Mouse (Mus musculus): ENCODE measurements around the gene Nedd9. TPM values are rescaled to one million over a fixed set of nuclear protein-coding genes. Genes with fewer than 3 reads are reported as not detected.

Gene Nedd9
- total and polyA plus RNA-seq, 3 experiments: 15.2 to 28.9 (median 26.7) TPM

GRCm38 (mm10) chr13:41333889-41334640 is 153.1 kb downstream of the Nedd9 start:
- intact Hi-C loops (cut with DNase I): loop anchor here (1.0 kb wide), 1 partner anchor 24 kb away; no protein-coding TSS in a partner anchor
- Histone ChIP-seq H3K36me3 (ENCODE audit: control insufficient read depth, insufficient read depth, low read length) (peaks cover 47% of the 10 kb centered on the region), H3K27me3 (ENCODE audit: control insufficient read depth, insufficient read depth, low read length) (no peaks in the 10 kb centered on the region), H3K27ac (peak overlapping the region; percentile 75), H3K79me2 (replicated peaks; ENCODE audit: control insufficient read depth, insufficient read depth, low read length) (no peaks in the 10 kb centered on the region), H3K9ac (ENCODE audit: low read depth, low read length) (no peak overlapping the region), H3K4me3 (no peak overlapping the region), H3K4me1 (ENCODE audit: control insufficient read depth, insufficient read depth, low read length) (peaks cover 51% of the 10 kb centered on the region)
- WGBS: 43% methylated on average over 14 of the region's 14 CpGs
- DNase-seq: no peak
- TF ChIP-seq EP300 (IDR thresholded peaks at IDR 0.05; ENCODE audit: insufficient read depth, low read depth, low read length) (no peak), CTCF (IDR thresholded peaks at IDR 0.05) (no peak), POLR2A (IDR thresholded peaks at IDR 0.05; ENCODE audit: insufficient read depth, low read depth, low read length) (no peak)

- Histone ChIP-seq H3K9ac (ENCODE audit: low read depth, low read length) (no peak overlapping the region), H3K27me3 (ENCODE audit: control insufficient read depth, insufficient read depth, low read length) (no peaks in the 10 kb centered on the region), H3K36me3 (ENCODE audit: control insufficient read depth, insufficient read depth, low read length) (peaks cover 45% of the 10 kb centered on the region), H3K4me1 (ENCODE audit: control insufficient read depth, insufficient read depth, low read length) (peaks cover 43% of the 10 kb centered on the region), H3K27ac (no peak overlapping the region), H3K4me3 (no peak overlapping the region), H3K79me2 (replicated peaks; ENCODE audit: control insufficient read depth, insufficient read depth, low read length) (no peaks in the 10 kb centered on the region)
- no peak for DNase-seq
- WGBS: 78% methylated on average over 7 of the region's 7 CpGs
- TF ChIP-seq CTCF (IDR thresholded peaks at IDR 0.05): no peak
- TF ChIP-seq POLR2A (IDR thresholded peaks at IDR 0.05; ENCODE audit: insufficient read depth, low read depth, low read length): no peak
- TF ChIP-seq EP300 (IDR thresholded peaks at IDR 0.05; ENCODE audit: insufficient read depth, low read depth, low read length): no peak
- intact Hi-C loops (cut with DNase I): no loop called here
Observed at GRCm38 (mm10) chr13:41331671-41332340, 155.4 kb downstream of the Nedd9 start.

- Histone ChIP-seq H3K27me3 (ENCODE audit: control insufficient read depth, insufficient read depth, low read length) (no peaks in the 10 kb centered on the region), H3K36me3 (ENCODE audit: control insufficient read depth, insufficient read depth, low read length) (peaks cover 42% of the 10 kb centered on the region), H3K4me1 (ENCODE audit: control insufficient read depth, insufficient read depth, low read length) (peaks cover 39% of the 10 kb centered on the region), H3K9ac (ENCODE audit: low read depth, low read length) (no peak overlapping the region), H3K79me2 (replicated peaks; ENCODE audit: control insufficient read depth, insufficient read depth, low read length) (no peaks in the 10 kb centered on the region), H3K27ac (peak overlapping the region; percentile 26), H3K4me3 (no peak overlapping the region)
- no peak for DNase-seq
- intact Hi-C loops (cut with DNase I): no loop called here
- TF ChIP-seq CTCF (IDR thresholded peaks at IDR 0.05) (no peak), EP300 (IDR thresholded peaks at IDR 0.05; ENCODE audit: insufficient read depth, low read depth, low read length) (no peak), POLR2A (IDR thresholded peaks at IDR 0.05; ENCODE audit: insufficient read depth, low read depth, low read length) (no peak)
- whole genome bisulfite sequencing: 60% methylated on average over 11 of the region's 11 CpGs
Observed at GRCm38 (mm10) chr13:41330589-41331345, 156.4 kb downstream of the Nedd9 start.

GRCm38 (mm10) chr13:41330051-41330450 is 157.1 kb downstream of the Nedd9 start:
- Histone ChIP-seq H3K27me3 (ENCODE audit: control insufficient read depth, insufficient read depth, low read length) (no peaks in the 10 kb centered on the region), H3K27ac (no peak overlapping the region), H3K4me3 (no peak overlapping the region), H3K36me3 (ENCODE audit: control insufficient read depth, insufficient read depth, low read length) (peaks cover 39% of the 10 kb centered on the region), H3K79me2 (replicated peaks; ENCODE audit: control insufficient read depth, insufficient read depth, low read length) (no peaks in the 10 kb centered on the region), H3K9ac (ENCODE audit: low read depth, low read length) (no peak overlapping the region), H3K4me1 (ENCODE audit: control insufficient read depth, insufficient read depth, low read length) (peaks cover 34% of the 10 kb centered on the region)
- 69% methylated on average over 4 of the region's 4 CpGs for WGBS
- no peak for TF ChIP-seq CTCF (IDR thresholded peaks at IDR 0.05)
- intact Hi-C loops (cut with DNase I): no loop called here
- DNase-seq: no peak

- TF ChIP-seq POLR2A (IDR thresholded peaks at IDR 0.05; ENCODE audit: insufficient read depth, low read depth, low read length) (no peak), EP300 (IDR thresholded peaks at IDR 0.05; ENCODE audit: insufficient read depth, low read depth, low read length) (no peak), CTCF (IDR thresholded peaks at IDR 0.05) (no peak)
- DNase-seq: no peak
- 56% methylated on average over 2 of the region's 2 CpGs for WGBS
- intact Hi-C loops (cut with DNase I): no loop called here
- Histone ChIP-seq H3K79me2 (replicated peaks; ENCODE audit: control insufficient read depth, insufficient read depth, low read length) (no peaks in the 10 kb centered on the region), H3K36me3 (ENCODE audit: control insufficient read depth, insufficient read depth, low read length) (peaks cover 25% of the 10 kb centered on the region), H3K27ac (no peak overlapping the region), H3K27me3 (ENCODE audit: control insufficient read depth, insufficient read depth, low read length) (no peaks in the 10 kb centered on the region), H3K9ac (ENCODE audit: low read depth, low read length) (no peak overlapping the region), H3K4me3 (no peak overlapping the region), H3K4me1 (ENCODE audit: control insufficient read depth, insufficient read depth, low read length) (peaks cover 21% of the 10 kb centered on the region)
Observed at GRCm38 (mm10) chr13:41328481-41328880, 158.7 kb downstream of the Nedd9 start.
